Mouse (Mus musculus) bone marrow macrophage, adult 2 months (primary cell): Measurements from ENCODE around the gene Ak8.

Experiments used
- CTCF ChIP-seq: IDR thresholded peaks from 2 replicates; pipeline ENCODE4 v1.5.1; 2012; ENCODE audit warnings: low read depth, mild to moderate bottlenecking, low read length, moderate library complexity
- POLR2A ChIP-seq: IDR thresholded peaks from 2 replicates; pipeline ENCODE4 v1.6.1; 2012; ENCODE audit warnings: mild to moderate bottlenecking, low read depth, low read length, borderline replicate concordance

DNA sequence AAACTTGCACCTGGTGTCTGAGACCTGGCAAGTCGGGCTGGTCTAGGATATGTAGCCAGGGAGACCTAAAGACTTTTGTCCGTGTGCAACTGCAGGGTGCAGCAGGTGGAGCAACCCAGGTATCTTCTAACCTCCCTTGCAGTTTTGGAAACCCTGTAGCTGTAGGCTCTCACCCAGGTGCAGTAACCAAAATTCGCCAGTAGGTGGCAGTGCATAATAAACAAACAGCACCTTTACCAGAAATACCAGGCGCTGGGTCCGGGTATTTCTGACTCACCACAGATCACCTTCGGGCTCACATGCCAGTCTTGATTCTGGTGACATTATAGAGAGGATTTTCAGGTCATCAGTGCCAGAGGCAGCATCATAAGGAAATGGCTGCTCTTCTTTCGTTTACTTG, 55.5 kb downstream of the Ak8 start:
- TF ChIP-seq CTCF: peak; percentile 80
- TF ChIP-seq POLR2A: no peak
